Mouse (Mus musculus) spleen, adult 2 months (tissue): ENCODE data around the gene Zbtb20.

Experiments used
- CTCF ChIP-seq: fragments of 200-500 bp; IDR thresholded peaks from 2 replicates; pipeline ENCODE4 v1.5.1; 2011; ENCODE audit warnings: mild to moderate bottlenecking, inconsistent platforms; ENCODE audit not compliant: insufficient read depth, insufficient read length, insufficient replicate concordance; ENCODE audit errors: extremely low read depth
- POLR2A ChIP-seq: fragments of 200-500 bp; IDR thresholded peaks from 2 replicates; pipeline ENCODE4 v1.6.1; 2011; ENCODE audit warnings: low read depth, low read length, inconsistent platforms

- TF ChIP-seq CTCF (no peak), POLR2A (no peak)
Observed at GRCm38 (mm10) chr16:42913291-42913690, 37.6 kb downstream of the Zbtb20 start.
